Mouse (Mus musculus) thymus, postnatal 14 days (tissue): Measurements from ENCODE around the gene Duxbl1.
"Not testable (repeated sequence)": the region's sequence is repeated elsewhere in the genome, so short reads cannot be mapped to it uniquely, and the experiment has no call there.

Experiments used
- DNase-seq: peaks from one replicate; pipeline ENCODE4 v3.0.0; 2021

The Duxbl1 gene

GRCm38 (mm10) chr14:25978371-25979241 is at the start of gene Duxbl1:
TSS of gene Duxbl1 (plus strand) at chr14:25978577.
- DNase-seq = not testable (repeated sequence)

GRCm38 (mm10) chr14:25936867-25937630 is 41.3 kb upstream of the Duxbl1 start:
- not testable (repeated sequence) for DNase-seq

- DNase-seq = not testable (repeated sequence)
Measured at GRCm38 (mm10) chr14:25938004-25938403, 40.4 kb upstream of the Duxbl1 start, which contains the start of gene Cphx1. TSS of gene Cphx1 (plus strand) at chr14:25938304.

GRCm38 (mm10) chr14:25957861-25958260 is 20.5 kb upstream of the Duxbl1 start:
- not testable (repeated sequence) for DNase-seq

- DNase-seq = peak; percentile 1
Measured at GRCm38 (mm10) chr14:25979242-25979941, 1.0 kb downstream of the Duxbl1 start.

GRCm38 (mm10) chr14:25981880-25982279 is 3.5 kb downstream of the Duxbl1 start:
- DNase-seq = not testable (repeated sequence)

- DNase-seq = not testable (repeated sequence)
Measured at GRCm38 (mm10) chr14:26007462-26007861, 29.1 kb downstream of the Duxbl1 start.

GRCm38 (mm10) chr14:26016414-26016813 is 38.0 kb downstream of the Duxbl1 start:
- DNase-seq = not testable (repeated sequence)

- not testable (repeated sequence) for DNase-seq
Measured at GRCm38 (mm10) chr14:26021555-26021954, 43.2 kb downstream of the Duxbl1 start.

- not testable (repeated sequence) for DNase-seq
Measured at GRCm38 (mm10) chr14:26022831-26023230, 44.5 kb downstream of the Duxbl1 start.

GRCm38 (mm10) chr14:26025653-26026052 is 47.3 kb downstream of the Duxbl1 start:
- not testable (repeated sequence) for DNase-seq

- not testable (repeated sequence) for DNase-seq
Measured at GRCm38 (mm10) chr14:26034364-26034763, 56.0 kb downstream of the Duxbl1 start.

- not testable (repeated sequence) for DNase-seq
Measured at GRCm38 (mm10) chr14:26035439-26035838, 57.1 kb downstream of the Duxbl1 start.
